Mouse (Mus musculus) brain, embryonic 18.5 days (tissue): Measurements from ENCODE around the gene Ncbp1.

Experiments used
- DNase-seq: peaks from one replicate; pipeline ENCODE4 v3.0.0-alpha.2; 2012; ENCODE audit warnings: low read depth, low spot score

Gene Ncbp1

GRCm38 (mm10) chr4:46201834-46202561 lies 63.6 kb downstream of the Ncbp1 start:
- DNase-seq, result peak; percentile 62

- DNase-seq, result no peak
Measured at GRCm38 (mm10) chr4:46202562-46203126, 64.2 kb downstream of the Ncbp1 start.

GRCm38 (mm10) chr4:46221090-46221489 lies 82.7 kb downstream of the Ncbp1 start:
- no peak for DNase-seq
